Mouse (Mus musculus): ENCODE measurements at regions not wholly inside any gene's neighbourhood (a gene's known extent, or its start where the extent isn't known, plus 50 kb on each side); places are given as distances from the start of the nearest gene placed in this dataset.

- DNase-seq = no peak
Observed at GRCm38 (mm10) chr12:16013354-16013753, 196.6 kb upstream of the Trib2 start.

DNA sequence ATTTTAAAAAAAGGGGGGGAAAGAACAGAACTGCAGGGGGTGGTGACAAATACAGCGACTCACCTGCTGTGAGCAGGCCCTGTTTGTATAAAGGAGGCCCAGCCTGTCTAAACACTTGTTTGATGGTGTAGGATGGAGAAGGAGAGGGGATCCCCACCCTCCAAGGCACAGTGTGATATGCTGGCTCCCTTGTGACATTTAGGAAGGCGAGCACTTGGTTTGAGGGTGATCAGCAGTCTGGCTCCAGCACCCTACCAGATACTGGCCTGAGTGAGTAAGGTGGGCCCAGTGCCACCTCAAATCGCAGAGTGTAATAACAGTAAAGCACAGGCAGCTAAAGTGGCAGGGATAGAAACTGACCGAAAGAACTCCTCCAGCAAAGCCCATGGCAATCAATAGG lies 195.4 kb upstream of the Trib2 start:
- no peak for DNase-seq

- DNase-seq = no peak
Observed at GRCm38 (mm10) chr12:16009822-16010620, 193.3 kb upstream of the Trib2 start.

GRCm38 (mm10) chr12:16008763-16009515 lies 192.2 kb upstream of the Trib2 start:
- DNase-seq = peak; percentile 32 to 34

GRCm38 (mm10) chr12:16008261-16008660 lies 191.5 kb upstream of the Trib2 start:
- DNase-seq = peak; percentile 16 to 29

DNA sequence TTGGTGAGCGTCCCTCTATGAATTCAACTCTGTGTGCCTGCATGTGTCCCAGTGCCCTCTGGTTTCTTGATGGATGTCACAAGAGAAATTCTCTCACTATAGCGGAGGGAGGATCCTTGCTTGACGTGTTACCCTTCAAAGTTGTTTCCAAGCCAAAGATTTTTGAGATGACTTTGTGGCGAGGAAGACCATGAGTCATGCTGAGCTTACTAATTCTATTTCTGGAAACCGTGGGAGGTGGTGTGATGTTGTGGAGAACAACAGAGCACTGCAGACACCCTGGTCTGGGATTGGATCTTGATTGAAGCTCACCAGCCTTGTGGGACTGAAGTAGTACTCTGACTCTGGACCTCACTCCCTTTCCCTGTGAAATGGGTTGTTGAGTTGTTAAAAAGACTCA lies 190.0 kb upstream of the Trib2 start:
- no peak for DNase-seq

- DNase-seq = no peak
Observed at GRCm38 (mm10) chr12:16006286-16006685, 189.6 kb upstream of the Trib2 start.

DNA sequence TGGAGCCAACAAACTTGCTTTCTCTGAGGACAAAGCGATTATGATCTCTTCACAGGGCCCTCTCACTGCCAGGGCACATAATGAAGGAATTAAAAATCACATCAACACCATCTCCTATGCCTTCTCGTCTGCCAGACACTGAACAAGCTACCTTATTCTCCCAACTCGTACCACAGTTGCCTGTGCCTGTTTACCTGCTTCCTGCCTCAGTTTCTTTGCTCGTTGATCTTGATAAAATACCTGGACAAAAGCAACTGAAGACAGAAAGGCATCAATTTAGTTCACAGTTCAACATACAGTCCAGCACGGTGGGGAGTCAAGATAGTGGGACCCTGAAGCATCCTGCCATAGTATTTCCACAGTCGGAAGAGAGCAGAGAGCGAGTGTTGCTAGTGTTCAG lies 185.1 kb upstream of the Trib2 start:
- DNase-seq = no peak

DNA sequence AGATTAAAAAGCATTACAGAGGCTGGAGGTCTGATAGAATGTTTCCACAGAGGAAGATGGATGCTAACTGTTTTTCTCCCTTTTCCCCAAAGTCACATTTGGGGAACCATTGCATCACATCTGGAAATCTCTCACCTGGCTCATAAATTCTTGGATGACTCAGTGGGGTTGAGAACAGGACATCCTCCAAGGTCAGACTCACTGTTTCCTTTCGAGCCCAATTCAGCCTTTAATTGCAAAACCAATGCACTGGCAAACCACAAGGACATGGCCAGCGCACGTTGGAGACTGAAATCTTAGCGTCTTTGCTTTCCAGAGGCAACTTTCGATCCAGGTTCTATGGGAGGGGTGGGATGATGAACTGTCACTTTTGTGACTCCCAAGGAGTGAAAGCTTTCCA lies 184.5 kb upstream of the Trib2 start:
- DNase-seq = no peak

- no peak for DNase-seq
Observed at GRCm38 (mm10) chr12:15998331-15998730, 181.6 kb upstream of the Trib2 start.

DNA sequence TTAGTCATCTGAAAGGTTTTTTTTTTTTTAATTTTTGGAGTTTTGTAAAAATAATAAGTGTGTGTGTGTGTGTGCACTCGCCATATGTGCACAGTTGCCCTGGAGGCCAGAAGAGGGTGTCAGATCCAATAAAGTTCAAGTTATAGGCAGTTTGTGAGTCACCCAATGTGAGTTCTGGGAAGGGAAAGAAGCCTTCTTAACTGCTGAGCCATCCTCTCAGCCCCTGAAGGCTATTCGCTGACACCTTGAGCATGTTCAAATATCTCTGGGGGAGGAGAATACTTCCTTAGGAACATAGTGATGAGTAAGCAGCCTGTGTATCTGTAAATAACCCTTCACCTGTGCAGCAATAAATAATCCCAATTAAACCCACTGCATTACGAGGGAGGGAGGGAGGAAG lies 177.1 kb upstream of the Trib2 start:
- DNase-seq = no peak

DNA sequence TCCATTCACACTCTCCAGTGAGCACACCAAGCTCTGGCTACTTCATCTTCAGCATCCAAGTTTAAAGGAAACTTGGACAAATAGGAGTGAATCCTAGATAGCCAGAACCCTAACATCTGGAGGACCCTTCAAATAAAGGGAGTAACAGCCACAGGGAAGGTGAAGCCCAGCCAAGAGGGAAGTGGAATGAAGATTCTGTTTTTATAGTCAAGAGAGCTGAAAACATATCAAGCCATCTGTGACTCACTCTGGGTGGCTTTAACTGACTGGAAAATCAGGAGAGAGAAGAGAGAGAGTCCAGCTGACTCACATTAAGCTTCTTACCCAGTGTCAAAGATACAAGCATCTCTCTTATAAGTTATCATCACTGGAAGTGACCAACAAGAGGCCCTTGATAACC lies 169.6 kb upstream of the Trib2 start:
- DNase-seq = no peak

DNA sequence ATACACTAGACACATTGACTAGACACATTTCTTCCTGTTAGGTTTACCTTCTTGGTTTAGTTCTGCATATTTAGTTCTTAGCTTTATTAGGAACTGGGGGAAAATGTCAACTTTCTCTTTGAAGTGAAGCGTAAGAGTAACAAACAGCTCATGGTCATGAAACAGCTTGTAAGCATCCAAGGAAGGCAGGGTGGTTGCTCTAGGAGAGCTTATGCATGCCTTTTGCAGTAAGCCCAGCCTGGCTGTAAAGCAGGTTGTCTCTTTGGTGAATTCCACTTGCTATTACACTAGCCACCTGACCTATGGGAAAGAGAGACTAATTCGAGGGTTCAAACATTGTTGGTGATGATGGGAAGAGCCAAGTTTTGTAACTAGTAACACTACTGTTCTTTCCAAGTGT lies 168.9 kb upstream of the Trib2 start:
- DNase-seq = no peak

GRCm38 (mm10) chr12:15983591-15984300 lies 167.0 kb upstream of the Trib2 start:
- no peak for DNase-seq

DNA sequence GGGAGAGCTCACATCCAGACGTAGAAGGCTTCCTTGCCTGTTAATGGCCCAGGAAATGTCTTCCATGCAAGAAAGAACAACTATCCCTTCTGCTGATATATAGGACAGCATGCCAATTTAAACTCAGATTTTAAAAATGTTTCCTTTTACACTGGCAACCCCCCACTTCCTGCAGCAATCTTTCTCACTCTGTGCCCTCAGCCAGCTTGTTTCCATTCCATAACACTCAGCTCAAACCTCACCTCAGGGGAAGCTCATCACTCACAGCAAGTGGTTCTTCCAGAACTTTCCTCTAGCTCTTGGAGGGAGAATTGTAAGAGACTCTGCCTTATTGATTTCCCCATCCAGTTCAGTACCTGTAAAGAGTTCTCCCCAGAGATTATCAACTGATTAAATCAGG lies 165.0 kb upstream of the Trib2 start:
- DNase-seq = no peak

GRCm38 (mm10) chr12:15979233-15979632 lies 162.5 kb upstream of the Trib2 start:
- DNase-seq = no peak

GRCm38 (mm10) chr12:15971786-15972185 lies 155.1 kb upstream of the Trib2 start:
- DNase-seq = no peak

DNA sequence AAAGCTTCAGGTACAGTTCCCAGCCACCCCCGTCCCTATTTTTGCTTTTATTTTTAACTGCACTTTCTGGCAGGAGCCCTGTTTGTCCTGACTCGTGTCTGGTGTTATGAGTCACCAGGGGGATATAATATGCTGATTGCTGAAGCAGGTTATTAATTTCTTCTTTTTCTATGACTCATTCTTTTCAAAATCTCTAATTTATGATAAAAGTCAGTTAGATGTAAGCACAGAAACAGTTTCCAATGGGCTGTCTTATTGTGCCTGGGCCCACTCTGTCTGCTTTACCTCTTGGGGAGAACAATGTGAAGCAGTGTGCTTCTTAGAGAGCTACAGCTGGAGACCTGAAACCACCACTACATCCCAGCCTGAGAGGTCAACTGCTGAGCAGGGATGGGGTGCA lies 153.5 kb upstream of the Trib2 start:
- no peak for DNase-seq

GRCm38 (mm10) chr12:15967550-15968102 lies 150.9 kb upstream of the Trib2 start:
- DNase-seq = no peak

DNA sequence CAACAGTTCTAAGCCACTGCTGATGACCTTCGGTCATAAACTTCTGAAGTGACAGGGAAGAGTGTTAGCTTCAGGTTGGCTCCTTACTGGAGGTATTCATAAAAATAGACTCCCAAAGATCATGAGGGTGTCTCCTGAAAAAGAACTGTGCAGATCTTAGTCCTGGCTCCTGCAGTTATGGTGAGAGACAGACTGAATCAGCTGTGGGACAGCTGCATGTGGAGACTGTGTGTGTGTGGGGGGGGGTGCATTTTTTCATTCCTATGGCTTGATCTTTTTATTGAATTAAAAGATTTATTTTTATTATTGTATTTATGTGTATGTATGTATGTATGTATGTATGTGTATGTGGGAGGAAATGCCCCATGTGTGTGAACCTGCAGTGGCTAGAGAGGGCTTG lies 149.9 kb upstream of the Trib2 start:
- no peak for DNase-seq

DNA sequence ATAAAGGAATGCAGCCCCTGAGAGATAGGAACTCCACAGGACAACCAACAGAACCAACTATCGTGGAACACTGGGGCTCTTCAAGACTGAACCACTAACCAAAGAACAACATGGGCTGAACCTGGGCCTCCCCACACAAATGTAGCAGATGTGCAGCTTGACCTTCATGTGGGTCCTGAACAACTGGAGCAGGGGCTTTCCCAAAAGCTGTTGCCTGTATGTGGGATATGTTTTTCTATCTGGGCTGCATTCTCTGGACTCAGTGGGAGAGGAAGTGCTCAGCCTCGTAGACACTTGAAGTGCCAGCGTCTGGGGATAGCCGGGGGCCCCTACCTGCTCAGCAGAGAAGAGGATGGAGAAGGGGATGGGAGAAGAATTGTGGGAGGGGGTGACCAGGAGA lies 149.2 kb upstream of the Trib2 start:
- no peak for DNase-seq

GRCm38 (mm10) chr12:15964073-15964472 lies 147.4 kb upstream of the Trib2 start:
- DNase-seq = no peak

DNA sequence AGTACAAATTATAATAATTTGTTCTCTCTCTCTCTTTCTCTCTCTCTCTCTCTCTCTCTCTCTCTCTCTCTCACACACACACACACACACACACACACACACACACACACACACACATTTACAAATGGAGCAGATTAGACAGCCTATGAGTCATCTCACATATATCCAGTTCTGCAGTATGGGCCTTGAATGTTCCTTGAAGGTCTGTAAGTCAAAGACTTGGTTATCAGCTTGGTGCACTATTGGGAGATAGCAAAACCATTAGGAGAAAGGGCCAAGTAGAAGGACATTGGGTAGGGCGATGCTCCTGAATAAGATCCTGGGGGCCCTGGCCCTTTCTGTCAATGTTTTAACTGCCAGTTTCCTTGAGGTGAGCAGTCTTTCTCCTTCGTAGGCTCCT lies 145.1 kb upstream of the Trib2 start:
- no peak for DNase-seq

All from spleen, adult 18-20 months (tissue).